In genomic region chr3:122043102-122043501, GRCm38 (mm10) we compare ENCODE assay signal across 10 mouse cellular contexts. TPM values are rescaled to one million over a fixed set of nuclear protein-coding genes. Genes with fewer than 3 reads are reported as not detected.
A peak's percentile ranks its signal among the peaks of the same experiment; 100 is the strongest.
DNase-seq lines count a peak whose midpoint lies in the region; ATAC-seq and TF ChIP-seq lines count a peak whose summit lies in the region.
"Had no signal": no experiment of that assay in that cellular context is flagged by ENCODE, and none has a peak within 500 bp of the region (broad histone marks: within the 10 kb centered on the region; RNA-seq: fewer than 3 reads in every experiment).

No protein-coding gene starts in this region.

- H3K4me2 ChIP-seq in heart, embryonic 11.5 days, result peak overlapping the region; percentile 45
- peak overlapping the region; percentile 31; the same call in 1 of the 2 replicates for H3K4me2 ChIP-seq in lung, embryonic 14.5 days
- peak overlapping the region; percentile 43 for H3K4me2 ChIP-seq in neural tube, embryonic 13.5 days

- no peaks in the 10 kb centered on the region for H3K36me3 ChIP-seq in heart, embryonic 11.5 days (ENCODE audit: control insufficient read depth, insufficient read depth, low read length)
- H3K36me3 ChIP-seq in lung, embryonic 14.5 days (ENCODE audit: insufficient read depth), result no peaks in the 10 kb centered on the region
- no peaks in the 10 kb centered on the region for H3K36me3 ChIP-seq in neural tube, embryonic 13.5 days

- no peaks in the 10 kb centered on the region for H3K9me3 ChIP-seq in heart, embryonic 11.5 days (replicated peaks; ENCODE audit: control insufficient read depth, low read length)
- no peaks in the 10 kb centered on the region for H3K9me3 ChIP-seq in lung, embryonic 14.5 days (ENCODE audit: low read depth, low read length)
- no peaks in the 10 kb centered on the region for H3K9me3 ChIP-seq in neural tube, embryonic 13.5 days

- WGBS in heart, embryonic 11.5 days (ENCODE audit: insufficient replicate concordance), result 5% methylated on average over 8 of the region's 8 CpGs
- WGBS in lung, embryonic 14.5 days, result 16% methylated on average over 8 of the region's 8 CpGs
- WGBS in lung, adult 2 months, result 20% methylated on average over 8 of the region's 8 CpGs
- 22% methylated on average over 8 of the region's 8 CpGs for WGBS in neural tube, embryonic 13.5 days

- H3K4me1 ChIP-seq in heart, embryonic 11.5 days (ENCODE audit: control insufficient read depth, insufficient read depth, low read length), result peaks cover 42% of the 10 kb centered on the region
- peaks cover 17% of the 10 kb centered on the region for H3K4me1 ChIP-seq in lung, embryonic 14.5 days (ENCODE audit: insufficient read depth)
- H3K4me1 ChIP-seq in lung, adult 2 months (ENCODE audit: control insufficient read depth, insufficient read depth, low read length), result peaks cover 9% of the 10 kb centered on the region
- peaks cover 52% of the 10 kb centered on the region for H3K4me1 ChIP-seq in neural tube, embryonic 13.5 days (replicated peaks)

- no peak for TF ChIP-seq POLR2A in lung, adult 2 months (IDR thresholded peaks at IDR 0.05; ENCODE audit: borderline replicate concordance, extremely low read depth, low read depth, low read length)

- 0 out of 2 replicates have a peak overlapping the region, but pooled peaks have one; percentile 24 for H3K9ac ChIP-seq in heart, embryonic 11.5 days (ENCODE audit: low read depth, low read length)
- no peak overlapping the region for H3K9ac ChIP-seq in lung, embryonic 14.5 days
- H3K9ac ChIP-seq in neural tube, embryonic 13.5 days, result no peak overlapping the region

- no peak for ATAC-seq in heart, embryonic 11.5 days (replicated peaks; ENCODE audit: insufficient number of reproducible peaks, low FRiP score, low TSS enrichment)
- no peak for ATAC-seq in lung, embryonic 14.5 days (ENCODE audit: insufficient read depth)
- ATAC-seq in granulocyte monocyte progenitor cell, adult 5-6 weeks (replicated peaks; ENCODE audit: poor library complexity, severe bottlenecking), result peak; percentile 14; the same call in 1 of the 2 replicates
- ATAC-seq in neural tube, embryonic 13.5 days (ENCODE audit: low read depth), result no peak
- ATAC-seq in frontal cortex, adult (ENCODE audit: low TSS enrichment), result no peak
- ATAC-seq: inflammation-experienced regulatory T-cells, adult 6 months had no signal

- H3K4me3 ChIP-seq in heart, embryonic 11.5 days (ENCODE audit: low read depth, low read length), result no peak overlapping the region
- H3K4me3 ChIP-seq in lung, embryonic 14.5 days (ENCODE audit: low read depth, low read length), result no peak overlapping the region
- no peak overlapping the region for H3K4me3 ChIP-seq in lung, adult 2 months (replicated peaks; ENCODE audit: extremely low read depth, low read depth, low read length)
- no peak overlapping the region for H3K4me3 ChIP-seq in neural tube, embryonic 13.5 days

- no peak for DNase-seq in heart, adult 11 months
- DNase-seq in lung, embryonic 14.5 days, result peak; percentile 19
- no peak for DNase-seq in lung, adult 2 months
- no peak for DNase-seq in left cerebral cortex, adult 8-10 months (ENCODE audit: low spot score in 2 of 2)

- H3K27me3 ChIP-seq in heart, embryonic 11.5 days (ENCODE audit: control insufficient read depth, insufficient read depth, low read length), result no peaks in the 10 kb centered on the region
- H3K27me3 ChIP-seq in lung, embryonic 14.5 days (ENCODE audit: insufficient read depth, low read length), result peaks cover 12% of the 10 kb centered on the region
- H3K27me3 ChIP-seq in neural tube, embryonic 13.5 days, result peaks cover 66% of the 10 kb centered on the region

- H3K27ac ChIP-seq in heart, embryonic 11.5 days (ENCODE audit: low read depth, low read length), result peak overlapping the region; percentile 62
- H3K27ac ChIP-seq in lung, embryonic 14.5 days (ENCODE audit: low read depth), result no peak overlapping the region
- no peak overlapping the region for H3K27ac ChIP-seq in neural tube, embryonic 13.5 days (replicated peaks)

- no peak for TF ChIP-seq CTCF in lung, embryonic 14.5 days (IDR thresholded peaks at IDR 0.05; ENCODE audit: low read depth)
- no peak for TF ChIP-seq CTCF in lung, adult 2 months (IDR thresholded peaks at IDR 0.05; ENCODE audit: insufficient read depth, low read length)

RNA-seq across cellular contexts. Expression of gene Abca4, which starts 1.1 kb away (rescaled TPM):
- 3.1 and 5.1 TPM in 2 replicates for polyA plus RNA-seq in heart, embryonic 11.5 days (2014; fragmentation: Nextera tagmentation; extraction: Ambion mirVana)
- polyA plus RNA-seq in lung, embryonic 14.5 days (2014; fragmentation: Nextera tagmentation; extraction: Ambion mirVana), result 0.78 and 1.7 TPM in 2 replicates
- 5.1 and 5.2 TPM in 2 replicates for polyA plus RNA-seq in lung, adult 2 months (2012; rRNA removed)
- 0.64 TPM in 1 of 2 replicates, not detected in the other for total RNA-seq in granulocyte monocyte progenitor cell, adult 5-6 weeks (2014; fragmentation: Nextera tagmentation)
- total RNA-seq in granulocyte monocyte progenitor cell, adult 5-6 weeks (2017), result 0.52 TPM in 1 of 2 replicates, not detected in the other
- 1.2 and 1.3 TPM in 2 replicates for polyA plus RNA-seq in neural tube, embryonic 13.5 days (2015; fragmentation: Nextera tagmentation; extraction: Ambion mirVana)
- total RNA-seq in left cerebral cortex, adult 8-10 months (2022), result 1 to 10 TPM; 3.1 to 3.3 (median 3.2) TPM
- total RNA-seq: neutrophil, adult 5-6 weeks had no signal
- polyA plus RNA-seq: inflammation-experienced regulatory T-cells, adult 6 months had no signal
